Mouse (Mus musculus) MEL (cell line): ENCODE data around the gene Acat1. TPM values are rescaled to one million over a fixed set of nuclear protein-coding genes. Genes with fewer than 3 reads are reported as not detected.

Source experiments
- DNase-seq: peaks from one replicate; pipeline ENCODE4 v3.0.0; 2011; ENCODE audit warnings: low read depth, low spot score
- H3K27ac ChIP-seq: 2 replicates; pipeline ENCODE4 v1.5.1; 2012; ENCODE audit warnings: low read depth, mild to moderate bottlenecking, control low read depth, low read length, moderate library complexity; ENCODE audit not compliant: control insufficient read depth
- H3K27me3 ChIP-seq, 2 experiments: fragments of 150-350 bp in 1 of 2; sonication (generic) in 1 of 2; 2 replicates each; pipeline ENCODE4 v1.6.1; 2012; ENCODE audit warnings: low read length in 2 of 2, mild to moderate bottlenecking in 2 of 2, improper control_type of control experiment in 1 of 2, moderate library complexity in 1 of 2; ENCODE audit not compliant: insufficient read depth in 2 of 2, control insufficient read depth in 1 of 2
- H3K36me3 ChIP-seq, 2 experiments: 2 replicates each; pipeline ENCODE4 v1.6.1; 2012 to 2014; ENCODE audit warnings: low read length in 2 of 2, improper control_type of control experiment in 1 of 2, inconsistent platforms in 1 of 2, mild to moderate bottlenecking in 1 of 2; ENCODE audit not compliant: insufficient read depth in 2 of 2, control insufficient read depth in 1 of 2
- H3K4me1 ChIP-seq, 2 experiments: fragments of 150-350 bp in 1 of 2; sonication (generic) in 1 of 2; 2 replicates each; pipeline ENCODE4 v1.6.1; 2012; ENCODE audit warnings: low read length in 2 of 2, improper control_type of control experiment in 1 of 2, mild to moderate bottlenecking in 1 of 2; ENCODE audit not compliant: insufficient read depth in 2 of 2, control insufficient read depth in 1 of 2
- H3K4me3 ChIP-seq, 2 experiments: fragments of 150-350 bp in 1 of 2; sonication (generic) in 1 of 2; 2 replicates each; pipeline ENCODE4 v1.5.1; 2012; ENCODE audit warnings: low read depth in 2 of 2, low read length in 2 of 2, mild to moderate bottlenecking in 2 of 2, moderate library complexity in 2 of 2, control low read depth in 1 of 2, improper control_type of control experiment in 1 of 2; ENCODE audit not compliant: control insufficient read depth in 1 of 2, insufficient read depth in 1 of 2
- H3K79me2 ChIP-seq: 2 replicates; pipeline ENCODE4 v1.6.1; 2012; ENCODE audit warnings: mild to moderate bottlenecking, low read length, moderate library complexity; ENCODE audit not compliant: control insufficient read depth, poor library complexity, insufficient read depth
- H3K9ac ChIP-seq: 2 replicates; pipeline ENCODE4 v1.6.1; 2012; ENCODE audit warnings: low read depth, mild to moderate bottlenecking, control low read depth, low read length, moderate library complexity; ENCODE audit not compliant: control insufficient read depth, poor library complexity, severe bottlenecking
- H3K9me3 ChIP-seq: fragments of 150-350 bp; sonication (generic); replicated peaks from 2 replicates; pipeline ENCODE4 v1.6.1; 2012; ENCODE audit warnings: mild to moderate bottlenecking, low read length, improper control_type of control experiment, moderate library complexity; ENCODE audit not compliant: insufficient read depth
- BHLHE40 ChIP-seq: IDR thresholded peaks from 2 replicates; pipeline ENCODE4 v1.6.1; 2012; ENCODE audit warnings: low read depth, mild to moderate bottlenecking, inconsistent platforms, low read length, improper control_type of control experiment, borderline replicate concordance
- CHD2 ChIP-seq: IDR thresholded peaks from 2 replicates; pipeline ENCODE4 v1.6.1; 2011; ENCODE audit warnings: low read length, improper control_type of control experiment
- ELF1 ChIP-seq: IDR thresholded peaks from 2 replicates; pipeline ENCODE4 v1.6.1; 2014; ENCODE audit warnings: low read depth, mild to moderate bottlenecking, inconsistent platforms, low read length, improper control_type of control experiment, moderate library complexity
- EP300 ChIP-seq, 2 experiments: IDR thresholded peaks; 2 replicates each; pipeline ENCODE4 v1.6.1; 2011; ENCODE audit warnings: improper control_type of control experiment in 2 of 2, low read length in 2 of 2, low read depth in 1 of 2, mild to moderate bottlenecking in 1 of 2
- ETS1 ChIP-seq: IDR thresholded peaks from 2 replicates; pipeline ENCODE4 v1.6.1; 2012; ENCODE audit warnings: low read depth, mild to moderate bottlenecking, inconsistent platforms, low read length, improper control_type of control experiment, moderate library complexity
- GABPA ChIP-seq: IDR thresholded peaks from 2 replicates; pipeline ENCODE4 v1.6.1; 2012; ENCODE audit warnings: low read depth, mild to moderate bottlenecking, inconsistent platforms, low read length, improper control_type of control experiment, moderate library complexity
- HCFC1 ChIP-seq: IDR thresholded peaks from 2 replicates; pipeline ENCODE4 v1.6.1; 2012; ENCODE audit warnings: low read depth, mild to moderate bottlenecking, inconsistent platforms, low read length, improper control_type of control experiment, moderate library complexity
- JUND ChIP-seq: IDR thresholded peaks from 2 replicates; pipeline ENCODE4 v1.6.1; 2011; ENCODE audit warnings: low read depth, mild to moderate bottlenecking, improper control_type of control experiment, low read length
- KAT2A ChIP-seq: conservative IDR thresholded peaks from 2 replicates; pipeline ENCODE4 v1.6.1; 2012; ENCODE audit warnings: low read depth, low read length, improper control_type of control experiment, inconsistent platforms
- MAFK ChIP-seq: IDR thresholded peaks from 2 replicates; pipeline ENCODE4 v1.6.1; 2011; ENCODE audit warnings: low read depth, mild to moderate bottlenecking, low read length, improper control_type of control experiment, borderline replicate concordance
- MAX ChIP-seq: IDR thresholded peaks from 2 replicates; pipeline ENCODE4 v1.6.1; 2011; ENCODE audit warnings: low read length, improper control_type of control experiment
- MAZ ChIP-seq: IDR thresholded peaks from 2 replicates; pipeline ENCODE4 v1.6.1; 2012; ENCODE audit warnings: low read depth, mild to moderate bottlenecking, inconsistent platforms, low read length, improper control_type of control experiment
- MXI1 ChIP-seq: IDR thresholded peaks from 2 replicates; pipeline ENCODE4 v1.6.1; 2011; ENCODE audit warnings: mild to moderate bottlenecking, low read depth, low read length, improper control_type of control experiment
- MYB ChIP-seq: IDR thresholded peaks from 2 replicates; pipeline ENCODE4 v1.6.1; 2011; ENCODE audit warnings: mild to moderate bottlenecking, low read depth, low read length, improper control_type of control experiment
- MYC ChIP-seq: IDR thresholded peaks from 2 replicates; pipeline ENCODE4 v1.6.1; 2011; ENCODE audit warnings: low read depth, mild to moderate bottlenecking, low read length, improper control_type of control experiment, moderate library complexity
- NELFE ChIP-seq: IDR thresholded peaks from 2 replicates; pipeline ENCODE4 v1.6.1; 2011; ENCODE audit warnings: low read depth, low read length, improper control_type of control experiment
- POLR2AphosphoS2 ChIP-seq: IDR thresholded peaks from 2 replicates; pipeline ENCODE4 v1.6.1; 2011; ENCODE audit warnings: low read length, improper control_type of control experiment
- RAD21 ChIP-seq: IDR thresholded peaks from 2 replicates; pipeline ENCODE4 v1.6.1; 2011; ENCODE audit warnings: mild to moderate bottlenecking, low read depth, low read length, improper control_type of control experiment
- RCOR1 ChIP-seq: IDR thresholded peaks from 2 replicates; pipeline ENCODE4 v1.6.1; 2012; ENCODE audit warnings: low read depth, mild to moderate bottlenecking, inconsistent platforms, low read length, improper control_type of control experiment
- SIN3A ChIP-seq: IDR thresholded peaks from 2 replicates; pipeline ENCODE4 v1.6.1; 2012; ENCODE audit warnings: low read length, improper control_type of control experiment, inconsistent platforms
- SMC3 ChIP-seq: IDR thresholded peaks from 2 replicates; pipeline ENCODE4 v1.6.1; 2011; ENCODE audit warnings: low read depth, low read length, improper control_type of control experiment
- TAL1 ChIP-seq: IDR thresholded peaks from 2 replicates; pipeline ENCODE4 v1.6.1; 2012; ENCODE audit warnings: mild to moderate bottlenecking, inconsistent platforms, low read length, moderate library complexity, mixed read lengths
- TCF12 ChIP-seq: IDR thresholded peaks from 2 replicates; pipeline ENCODE4 v1.6.1; 2014; ENCODE audit warnings: low read depth, mild to moderate bottlenecking, inconsistent platforms, low read length, improper control_type of control experiment, moderate library complexity
- USF1 ChIP-seq: IDR thresholded peaks from 2 replicates; pipeline ENCODE4 v1.6.1; 2014; ENCODE audit warnings: low read depth, mild to moderate bottlenecking, inconsistent platforms, low read length, improper control_type of control experiment, moderate library complexity
- USF2 ChIP-seq, 2 experiments: IDR thresholded peaks; 2 replicates each; pipeline ENCODE4 v1.6.1; 2011 to 2012; ENCODE audit warnings: improper control_type of control experiment in 2 of 2, low read length in 2 of 2, borderline replicate concordance in 1 of 2, inconsistent platforms in 1 of 2, low read depth in 1 of 2, mild to moderate bottlenecking in 1 of 2; ENCODE audit not compliant: insufficient read depth in 1 of 2
- ZKSCAN1 ChIP-seq: IDR thresholded peaks from 2 replicates; pipeline ENCODE4 v1.6.1; 2012; ENCODE audit warnings: low read depth, mild to moderate bottlenecking, inconsistent platforms, low read length, improper control_type of control experiment, moderate library complexity
- ZMIZ1 ChIP-seq: IDR thresholded peaks from 2 replicates; pipeline ENCODE4 v1.6.1; 2012; ENCODE audit warnings: low read depth, mild to moderate bottlenecking, inconsistent platforms, low read length, improper control_type of control experiment, moderate library complexity
- ZNF384 ChIP-seq: IDR thresholded peaks from 2 replicates; pipeline ENCODE4 v1.6.1; 2012; ENCODE audit warnings: low read depth, mild to moderate bottlenecking, inconsistent platforms, low read length, improper control_type of control experiment
- polyA plus RNA-seq, 2 experiments: library from polyadenylated mRNA; stranded (reverse) in 1 of 2; unstranded in 1 of 2; fragments of >175 nt in 1 of 2; fragments of >200 nt in 1 of 2; gene quantifications; 2 replicates each; pipeline versions ENCODE4 v1.2.1 to v1.2.4; 2012; ENCODE audit warnings: low replicate concordance in 2 of 2, low read depth in 1 of 2; ENCODE audit not compliant: insufficient read length in 2 of 2, insufficient read depth in 1 of 2, missing spikeins in 1 of 2
- total RNA-seq: library from RNA; depleted of rRNA; stranded (reverse); fragments of 300-350 nt; gene quantifications from 2 replicates; pipeline ENCODE4 v1.2.3, GENCODE M21; 2012

The Acat1 gene
- total and polyA plus RNA-seq, 3 experiments, result 37.4 to 185 (median 41.8) TPM

- TF ChIP-seq KAT2A (no peak; the same call in 1 of the 2 replicates), MAFK (no peak), TAL1 (no peak), RAD21 (no peak), RCOR1 (0 out of 2 replicates have a peak, but pooled peaks have one; percentile 7)
- TF ChIP-seq, all 39 proteins: peak for 16
Observed at GRCm38 (mm10) chr9:53609968-53610781, at the start of gene Acat1 (continued).

DNA sequence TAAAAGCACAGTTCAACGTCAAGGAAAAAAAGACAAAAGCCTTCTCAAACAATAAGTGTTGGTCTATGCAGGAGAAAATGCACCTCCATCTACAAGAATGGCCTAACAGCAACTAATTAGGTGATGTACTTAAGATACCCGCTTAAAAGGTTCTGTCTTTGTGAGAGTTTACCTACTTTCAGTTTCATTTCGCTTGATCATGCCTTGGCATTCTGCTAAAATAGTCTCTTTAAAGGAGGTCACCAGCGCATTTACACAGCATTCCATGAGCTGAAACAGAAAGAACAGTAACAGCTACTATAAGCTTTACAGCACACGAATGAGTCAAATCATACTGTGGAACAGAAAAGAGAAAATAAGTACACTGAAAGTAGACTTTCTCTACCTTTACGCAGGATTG lies 24.6 kb upstream of the Acat1 start:
- H3K36me3 ChIP-seq, result peaks cover 0 to 41% of the 10 kb centered on the region in 2 experiments; a peak in 2 of 4 replicates
- no peak overlapping the region for H3K9ac ChIP-seq
- no peak for DNase-seq
- no peaks in the 10 kb centered on the region for H3K79me2 ChIP-seq
- no peak overlapping the region for H3K27ac ChIP-seq
- no peaks in the 10 kb centered on the region for H3K9me3 ChIP-seq
- no peaks in the 10 kb centered on the region for H3K4me1 ChIP-seq
- no peak overlapping the region for H3K4me3 ChIP-seq
- no peaks in the 10 kb centered on the region for H3K27me3 ChIP-seq
- no peak for TF ChIP-seq ZKSCAN1
- TF ChIP-seq USF2 (IDR thresholded peaks at IDR 0.05; ENCODE audit: borderline replicate concordance in 1 of 2, insufficient read depth in 1 of 2, low read depth in 1 of 2, low read length in 2 of 2), result no peak
- TF ChIP-seq RCOR1, result no peak
- TF ChIP-seq ZNF384, result no peak
- TF ChIP-seq JUND, result no peak
- TF ChIP-seq SMC3, result no peak
- no peak for TF ChIP-seq MYC
- no peak for TF ChIP-seq EP300 (IDR thresholded peaks at IDR 0.05; ENCODE audit: low read depth in 1 of 2, low read length in 2 of 2)
- TF ChIP-seq TCF12, result no peak
- TF ChIP-seq SIN3A, result no peak
- no peak for TF ChIP-seq NELFE
- no peak for TF ChIP-seq TAL1
- TF ChIP-seq USF1, result no peak

- Histone ChIP-seq H3K4me3 (no peak overlapping the region), H3K79me2 (no peaks in the 10 kb centered on the region; the same call in 1 of the 2 replicates), H3K9ac (no peak overlapping the region), H3K9me3 (no peaks in the 10 kb centered on the region), H3K4me1 (no peaks in the 10 kb centered on the region), H3K36me3 (peaks cover 2 to 12% of the 10 kb centered on the region in 2 experiments; a peak in 3 of 4 replicates), H3K27ac (no peak overlapping the region), H3K27me3 (no peaks in the 10 kb centered on the region)
- TF ChIP-seq ZMIZ1 (no peak), HCFC1 (no peak), ETS1 (no peak), EP300 (IDR thresholded peaks at IDR 0.05; ENCODE audit: low read depth in 1 of 2, low read length in 2 of 2) (no peak), MAFK (no peak), MAZ (no peak), MAX (no peak), POLR2AphosphoS2 (no peak), MXI1 (no peak), GABPA (no peak), CHD2 (no peak), ELF1 (no peak), MYB (no peak), BHLHE40 (no peak)
- DNase-seq, result no peak
Observed at GRCm38 (mm10) chr9:53615246-53615645, 5.1 kb upstream of the Acat1 start.
